Mouse (Mus musculus) erythroblast, embryonic 14.5 days (primary cell): ENCODE data around the gene Zar1. TPM values are rescaled to one million over a fixed set of nuclear protein-coding genes. Genes with fewer than 3 reads are reported as not detected.
"Not testable (repeated sequence)": the region's sequence is repeated elsewhere in the genome, so short reads cannot be mapped to it uniquely, and the experiment has no call there.

ENCODE experiments used
- H3K27me3 ChIP-seq: 2 replicates; pipeline ENCODE4 v1.6.1; 2012; ENCODE audit warnings: inconsistent platforms; ENCODE audit not compliant: control insufficient read depth
- H3K36me3 ChIP-seq: 2 replicates; pipeline ENCODE4 v1.6.1; 2012; ENCODE audit warnings: mild to moderate bottlenecking, inconsistent platforms; ENCODE audit not compliant: control insufficient read depth
- H3K4me1 ChIP-seq: 2 replicates; pipeline ENCODE4 v1.6.1; 2012; ENCODE audit warnings: inconsistent platforms; ENCODE audit not compliant: control insufficient read depth
- H3K4me3 ChIP-seq: replicated peaks from 2 replicates; pipeline ENCODE3; 2012; ENCODE audit warnings: moderate library complexity, mild to moderate bottlenecking, inconsistent platforms
- H3K9me3 ChIP-seq: 2 replicates; pipeline ENCODE4 v1.6.1; 2012; ENCODE audit warnings: low read length, inconsistent platforms, mixed read lengths; ENCODE audit not compliant: control insufficient read depth
- GATA1 ChIP-seq: IDR thresholded peaks from 2 replicates; pipeline ENCODE4 v1.6.1; 2012; ENCODE audit warnings: low read length, inconsistent platforms, mixed read lengths
- TAL1 ChIP-seq: IDR thresholded peaks from 3 replicates; pipeline ENCODE4 v1.6.1; 2012; ENCODE audit warnings: low read length, inconsistent platforms, mixed read lengths
- polyA plus RNA-seq: library from polyadenylated mRNA; stranded (reverse); fragments of >175 nt; gene quantifications from 2 replicates; pipeline ENCODE4 v1.2.3, GENCODE M21; 2012

Gene Zar1
- polyA plus RNA-seq: not detected in 2 replicates

GRCm38 (mm10) chr5:72580970-72581332, at the start of gene Zar1:
Gene Zar1, minus strand, starts transcription at chr5:72581254.
- H3K4me3 ChIP-seq, H3K9me3 ChIP-seq, H3K36me3 ChIP-seq, H3K4me1 ChIP-seq: not testable (repeated sequence)
- peaks cover 32% of the 10 kb centered on the region for H3K27me3 ChIP-seq

- TF ChIP-seq TAL1 (no peak), GATA1 (no peak)
- H3K9me3 ChIP-seq: no peaks in the 10 kb centered on the region
- no peaks in the 10 kb centered on the region for H3K36me3 ChIP-seq
- H3K4me1 ChIP-seq: no peaks in the 10 kb centered on the region
- H3K4me3 ChIP-seq: no peak overlapping the region
- no peaks in the 10 kb centered on the region for H3K27me3 ChIP-seq
Measured at GRCm38 (mm10) chr5:72630026-72630425, 49.0 kb upstream of the Zar1 start.

- TF ChIP-seq GATA1 (no peak), TAL1 (no peak)
Measured at GRCm38 (mm10) chr5:72621022-72621421, 40.0 kb upstream of the Zar1 start.

GRCm38 (mm10) chr5:72617413-72617812, 36.4 kb upstream of the Zar1 start:
- Histone ChIP-seq H3K27me3 (no peaks in the 10 kb centered on the region), H3K9me3 (no peaks in the 10 kb centered on the region)
- TF ChIP-seq TAL1 (no peak), GATA1 (no peak)

More at GRCm38 (mm10) chr5:72621022-72621421, 40.0 kb upstream of the Zar1 start:
- H3K27me3 ChIP-seq: no peaks in the 10 kb centered on the region
- H3K4me3 ChIP-seq: no peak overlapping the region
- H3K4me1 ChIP-seq: no peaks in the 10 kb centered on the region
- H3K36me3 ChIP-seq: no peaks in the 10 kb centered on the region
- H3K9me3 ChIP-seq: no peaks in the 10 kb centered on the region

GRCm38 (mm10) chr5:72603138-72603537, 22.1 kb upstream of the Zar1 start:
- Histone ChIP-seq H3K9me3 (no peaks in the 10 kb centered on the region), H3K36me3 (no peaks in the 10 kb centered on the region)

More at GRCm38 (mm10) chr5:72617413-72617812, 36.4 kb upstream of the Zar1 start:
- no peaks in the 10 kb centered on the region for H3K36me3 ChIP-seq
- H3K4me1 ChIP-seq: no peaks in the 10 kb centered on the region
- H3K4me3 ChIP-seq: no peak overlapping the region

GRCm38 (mm10) chr5:72601006-72601405, 20.0 kb upstream of the Zar1 start:
- TF ChIP-seq GATA1 (no peak), TAL1 (no peak)
- Histone ChIP-seq H3K4me1 (no peaks in the 10 kb centered on the region), H3K27me3 (no peaks in the 10 kb centered on the region), H3K36me3 (no peaks in the 10 kb centered on the region), H3K4me3 (no peak overlapping the region), H3K9me3 (no peaks in the 10 kb centered on the region)

More at GRCm38 (mm10) chr5:72603138-72603537, 22.1 kb upstream of the Zar1 start:
- Histone ChIP-seq H3K27me3 (no peaks in the 10 kb centered on the region), H3K4me1 (no peaks in the 10 kb centered on the region), H3K4me3 (no peak overlapping the region)
- TF ChIP-seq GATA1 (no peak), TAL1 (no peak)

GRCm38 (mm10) chr5:72587192-72587681, 6.2 kb upstream of the Zar1 start, which contains the start of gene Gm5868:
Gene Gm5868, minus strand, starts transcription at chr5:72587551.
- no peak for TF ChIP-seq TAL1
- TF ChIP-seq GATA1: no peak
- Histone ChIP-seq H3K27me3 (peaks cover 25% of the 10 kb centered on the region), H3K36me3 (no peaks in the 10 kb centered on the region), H3K4me1 (no peaks in the 10 kb centered on the region), H3K9me3 (no peaks in the 10 kb centered on the region), H3K4me3 (no peak within 1 kb of the TSS)

GRCm38 (mm10) chr5:72586667-72587191, 5.7 kb upstream of the Zar1 start:
- H3K9me3 ChIP-seq, H3K36me3 ChIP-seq, H3K4me3 ChIP-seq, H3K4me1 ChIP-seq: not testable (repeated sequence)
- peaks cover 27% of the 10 kb centered on the region for H3K27me3 ChIP-seq

- H3K4me3 ChIP-seq, H3K36me3 ChIP-seq, H3K9me3 ChIP-seq, H3K4me1 ChIP-seq: not testable (repeated sequence)
- H3K27me3 ChIP-seq: peaks cover 33% of the 10 kb centered on the region
Measured at GRCm38 (mm10) chr5:72586122-72586521, 5.1 kb upstream of the Zar1 start.

- not testable (repeated sequence) for H3K36me3 ChIP-seq, H3K4me3 ChIP-seq, H3K4me1 ChIP-seq, H3K9me3 ChIP-seq
- H3K27me3 ChIP-seq: peaks cover 29% of the 10 kb centered on the region
Measured at GRCm38 (mm10) chr5:72580088-72580969, 725 bp downstream of the Zar1 start.

- not testable (repeated sequence) for H3K4me3 ChIP-seq, H3K9me3 ChIP-seq, H3K4me1 ChIP-seq, H3K36me3 ChIP-seq
- H3K27me3 ChIP-seq: peaks cover 29% of the 10 kb centered on the region
Measured at GRCm38 (mm10) chr5:72579599-72579998, 1.5 kb downstream of the Zar1 start.
